9 mouse cellular contexts compared by ENCODE assay signal in the genomic region with DNA sequence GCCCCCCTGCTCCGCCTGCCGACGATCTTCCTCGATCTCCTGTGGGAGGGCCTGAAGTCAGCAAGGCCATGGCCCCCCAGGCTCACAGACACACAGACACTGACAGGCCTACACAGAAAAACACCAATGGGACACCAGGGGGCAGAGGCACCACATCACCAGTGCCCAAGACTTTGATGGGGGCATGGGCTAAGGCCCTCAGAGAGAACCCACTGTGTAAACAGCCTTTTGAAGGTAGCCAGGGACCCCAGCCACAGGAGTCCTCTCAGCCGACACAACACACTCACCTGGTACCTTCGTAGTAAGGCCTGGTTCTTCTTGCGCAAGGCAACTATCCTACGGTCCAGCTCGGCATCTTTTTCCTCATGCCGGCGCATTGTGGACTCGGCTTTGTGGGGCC. TPM values are rescaled to one million over a fixed set of nuclear protein-coding genes. Genes with fewer than 3 reads are reported as not detected.
A peak's percentile ranks its signal among the peaks of the same experiment; 100 is the strongest.
DNase-seq lines count a peak whose midpoint lies in the region; ATAC-seq and TF ChIP-seq lines count a peak whose summit lies in the region.
"Had no signal": no experiment of that assay in that cellular context is flagged by ENCODE, and none has a peak within 500 bp of the region (broad histone marks: within the 10 kb centered on the region; RNA-seq: fewer than 3 reads in every experiment).

No protein-coding gene starts in this region.

- H3K4me2 ChIP-seq in kidney, embryonic 16.5 days (replicated peaks; ENCODE audit: low read depth, low read length) = peak overlapping the region; percentile 58; the same call in 1 of the 2 replicates
- peak overlapping the region; percentile 46 for H3K4me2 ChIP-seq in hindbrain, embryonic 13.5 days
- peak overlapping the region; percentile 33; the same call in 1 of the 2 replicates for H3K4me2 ChIP-seq in midbrain, postnatal 0 days (ENCODE audit: low read depth, low read length, poor library complexity, severe bottlenecking)

- no peak for DNase-seq in kidney, postnatal 4 days
- peak; percentile 29 for DNase-seq in brain, embryonic 14.5 days (ENCODE audit: low read depth)
- no peak for DNase-seq in midbrain, postnatal 0 days (ENCODE audit: low spot score)
- DNase-seq in layer of hippocampus, postnatal 10 days (ENCODE audit: low spot score in 2 of 2) = no peak
- no peak for DNase-seq in gastrocnemius, postnatal 36 days
- DNase-seq in urinary bladder, postnatal 10 days (ENCODE audit: low spot score) = no peak

- TF ChIP-seq POLR2A in brain, embryonic 14.5 days (IDR thresholded peaks at IDR 0.05; ENCODE audit: borderline replicate concordance, extremely low read depth, insufficient read depth, insufficient read length, poor library complexity, severe bottlenecking) = no peak

- H3K36me3 ChIP-seq in kidney, embryonic 16.5 days (ENCODE audit: insufficient read depth, low read length) = no peaks in the 10 kb centered on the region
- H3K36me3 ChIP-seq in hindbrain, embryonic 13.5 days = no peaks in the 10 kb centered on the region
- H3K36me3 ChIP-seq in midbrain, postnatal 0 days (ENCODE audit: insufficient read depth, low read length) = no peaks in the 10 kb centered on the region

- intact Hi-C loops in gastrocnemius, postnatal 36 days (cut with DNase I) = loop anchor here (2.0 kb wide), 1 partner anchor 15 kb away; no protein-coding TSS in a partner anchor

- H3K27me3 ChIP-seq in kidney, embryonic 16.5 days (ENCODE audit: insufficient read depth, low read length) = no peaks in the 10 kb centered on the region
- peaks cover 16% of the 10 kb centered on the region; the same call in 1 of the 2 replicates for H3K27me3 ChIP-seq in hindbrain, embryonic 13.5 days
- H3K27me3 ChIP-seq in midbrain, postnatal 0 days (ENCODE audit: insufficient read depth, low read length) = no peaks in the 10 kb centered on the region

- ATAC-seq in kidney, embryonic 16.5 days (ENCODE audit: low FRiP score, low TSS enrichment) = no peak
- no peak for ATAC-seq in hindbrain, embryonic 13.5 days (ENCODE audit: low FRiP score)
- no peak for ATAC-seq in midbrain, postnatal 0 days (ENCODE audit: low FRiP score)

- H3K9me3 ChIP-seq in kidney, embryonic 16.5 days (ENCODE audit: low read length) = no peaks in the 10 kb centered on the region
- no peaks in the 10 kb centered on the region for H3K9me3 ChIP-seq in hindbrain, embryonic 13.5 days
- no peaks in the 10 kb centered on the region for H3K9me3 ChIP-seq in midbrain, postnatal 0 days (ENCODE audit: low read length)

- peak overlapping the region; percentile 94 for H3K27ac ChIP-seq in kidney, embryonic 16.5 days (ENCODE audit: low read length)
- H3K27ac ChIP-seq in hindbrain, embryonic 13.5 days = peak overlapping the region; percentile 96
- no peak overlapping the region; the same call in 1 of the 2 replicates for H3K27ac ChIP-seq in midbrain, postnatal 0 days (ENCODE audit: low read depth, low read length)

- peak overlapping the region; percentile 34; the same call in 1 of the 2 replicates for H3K4me3 ChIP-seq in kidney, embryonic 16.5 days (ENCODE audit: low read length)
- no peak overlapping the region for H3K4me3 ChIP-seq in hindbrain, embryonic 13.5 days
- no peak overlapping the region for H3K4me3 ChIP-seq in midbrain, postnatal 0 days (ENCODE audit: low read depth, low read length)

- WGBS in kidney, embryonic 16.5 days = 86% methylated on average over 12 of the region's 12 CpGs
- 83% methylated on average over 12 of the region's 12 CpGs for WGBS in hindbrain, embryonic 13.5 days
- WGBS in midbrain, postnatal 0 days = 83% methylated on average over 12 of the region's 12 CpGs

- peak overlapping the region; percentile 66 for H3K9ac ChIP-seq in kidney, embryonic 16.5 days (replicated peaks; ENCODE audit: low read length)
- H3K9ac ChIP-seq in hindbrain, embryonic 13.5 days = peak overlapping the region; percentile 71
- H3K9ac ChIP-seq in midbrain, postnatal 0 days (replicated peaks; ENCODE audit: low read length, poor library complexity, severe bottlenecking) = peak overlapping the region; percentile 39; the same call in 1 of the 2 replicates

- H3K4me1 ChIP-seq in kidney, embryonic 16.5 days (ENCODE audit: insufficient read depth, low read length) = peaks cover 32% of the 10 kb centered on the region
- peaks cover 50% of the 10 kb centered on the region for H3K4me1 ChIP-seq in hindbrain, embryonic 13.5 days (replicated peaks)
- H3K4me1 ChIP-seq in midbrain, postnatal 0 days (ENCODE audit: insufficient read depth, low read length) = peaks cover 8% of the 10 kb centered on the region

- peak; percentile 16; the same call in 1 of the 2 replicates for TF ChIP-seq CTCF in brain, embryonic 14.5 days (IDR thresholded peaks at IDR 0.05; ENCODE audit: borderline replicate concordance, extremely low read depth, insufficient read depth, insufficient read length)
- peak; percentile 57 for TF ChIP-seq CTCF in midbrain, postnatal 0 days (IDR thresholded peaks at IDR 0.05)

RNA-seq across cellular contexts. Expression of a gene that starts 1.1 kb away (rescaled TPM):
- 1.3 and 1.4 TPM in 2 replicates for polyA plus RNA-seq in kidney, embryonic 16.5 days (2015; fragmentation: Nextera tagmentation; extraction: Ambion mirVana)
- polyA plus RNA-seq in brain, embryonic 14.5 days (2012; rRNA removed) = 2.3 TPM in 2 replicates
- polyA plus RNA-seq in hindbrain, embryonic 13.5 days (2015; fragmentation: Nextera tagmentation; extraction: Ambion mirVana) = 1.2 and 1.4 TPM in 2 replicates
- total RNA-seq in midbrain, postnatal 0 days (2014; rRNA removed) = 1.5 and 3.4 TPM in 2 replicates
- polyA plus RNA-seq in midbrain, postnatal 0 days (2015; fragmentation: Nextera tagmentation; extraction: Ambion mirVana) = 0.74 and 0.79 TPM in 2 replicates
- total RNA-seq in layer of hippocampus, postnatal 10 days (2021) = 1 to 10 TPM; 2.4 to 2.6 TPM
- 10 to 100 TPM; 13.8 to 15.4 TPM for total RNA-seq in gastrocnemius, postnatal 36 days (2021)

RNA-seq across cellular contexts. Expression of a gene that starts 11.2 kb away (rescaled TPM):
- not detected in 2 replicates for polyA plus RNA-seq in kidney, embryonic 16.5 days (2015; fragmentation: Nextera tagmentation; extraction: Ambion mirVana)
- 0.16 TPM in 1 of 2 replicates, not detected in the other for polyA plus RNA-seq in brain, embryonic 14.5 days (2012; rRNA removed)
- not detected in 2 replicates for polyA plus RNA-seq in hindbrain, embryonic 13.5 days (2015; fragmentation: Nextera tagmentation; extraction: Ambion mirVana)
- total RNA-seq in midbrain, postnatal 0 days (2014; rRNA removed) = not detected in 2 replicates
- polyA plus RNA-seq in midbrain, postnatal 0 days (2015; fragmentation: Nextera tagmentation; extraction: Ambion mirVana) = not detected in 2 replicates
- total RNA-seq in layer of hippocampus, postnatal 10 days (2021) = not detected
- not detected for total RNA-seq in gastrocnemius, postnatal 36 days (2021)
- total RNA-seq: megakaryocyte, adult 5-6 weeks had no signal

RNA-seq across cellular contexts. Expression of a gene that starts 15.8 kb away (rescaled TPM):
- polyA plus RNA-seq in kidney, embryonic 16.5 days (2015; fragmentation: Nextera tagmentation; extraction: Ambion mirVana) = 15.2 and 16.3 TPM in 2 replicates
- 11.1 and 11.7 TPM in 2 replicates for polyA plus RNA-seq in brain, embryonic 14.5 days (2012; rRNA removed)
- polyA plus RNA-seq in hindbrain, embryonic 13.5 days (2015; fragmentation: Nextera tagmentation; extraction: Ambion mirVana) = 23.5 and 24.8 TPM in 2 replicates
- total RNA-seq in midbrain, postnatal 0 days (2014; rRNA removed) = 13.5 and 17.4 TPM in 2 replicates
- polyA plus RNA-seq in midbrain, postnatal 0 days (2015; fragmentation: Nextera tagmentation; extraction: Ambion mirVana) = 12.6 and 13.3 TPM in 2 replicates
- 10 to 100 TPM; 31.7 to 33.4 TPM for total RNA-seq in layer of hippocampus, postnatal 10 days (2021)
- 1 to 10 TPM; 3.8 to 4.9 TPM for total RNA-seq in gastrocnemius, postnatal 36 days (2021)

RNA-seq across cellular contexts. Expression of a gene that starts 18.2 kb away (rescaled TPM):
- 0.46 and 0.81 TPM in 2 replicates for polyA plus RNA-seq in kidney, embryonic 16.5 days (2015; fragmentation: Nextera tagmentation; extraction: Ambion mirVana)
- 75.9 and 108 TPM in 2 replicates for polyA plus RNA-seq in brain, embryonic 14.5 days (2012; rRNA removed)
- polyA plus RNA-seq in hindbrain, embryonic 13.5 days (2015; fragmentation: Nextera tagmentation; extraction: Ambion mirVana) = 37.3 and 41.5 TPM in 2 replicates
- total RNA-seq in midbrain, postnatal 0 days (2014; rRNA removed) = 180 and 201 TPM in 2 replicates
- polyA plus RNA-seq in midbrain, postnatal 0 days (2015; fragmentation: Nextera tagmentation; extraction: Ambion mirVana) = 68.7 and 72.6 TPM in 2 replicates
- total RNA-seq in layer of hippocampus, postnatal 10 days (2021) = 100 to 1,000 TPM; 191 to 195 TPM
- not detected for total RNA-seq in gastrocnemius, postnatal 36 days (2021)

RNA-seq across cellular contexts. Expression of a gene that starts 33.1 kb away (rescaled TPM):
- 1.4 and 1.7 TPM in 2 replicates for polyA plus RNA-seq in kidney, embryonic 16.5 days (2015; fragmentation: Nextera tagmentation; extraction: Ambion mirVana)
- 0.95 and 1.1 TPM in 2 replicates for polyA plus RNA-seq in brain, embryonic 14.5 days (2012; rRNA removed)
- 0.48 and 0.64 TPM in 2 replicates for polyA plus RNA-seq in hindbrain, embryonic 13.5 days (2015; fragmentation: Nextera tagmentation; extraction: Ambion mirVana)
- 0.52 and 2.4 TPM in 2 replicates for total RNA-seq in midbrain, postnatal 0 days (2014; rRNA removed)
- polyA plus RNA-seq in midbrain, postnatal 0 days (2015; fragmentation: Nextera tagmentation; extraction: Ambion mirVana) = 0.53 and 0.63 TPM in 2 replicates
- total RNA-seq in layer of hippocampus, postnatal 10 days (2021) = 1 to 10 TPM; 2.1 to 2.9 TPM
- total RNA-seq in gastrocnemius, postnatal 36 days (2021) = under 1 TPM; 0.26 to 0.52 TPM
